Mouse (Mus musculus) C2C12 (cell line): ENCODE data around the gene Tmem231.

Experiments used
- CEBPB ChIP-seq: IDR thresholded peaks from one replicate; pipeline ENCODE4 v1.6.1; 2011; ENCODE audit warnings: low read depth, mild to moderate bottlenecking, control low read depth, moderate library complexity
- CTCF ChIP-seq: IDR thresholded peaks from one replicate; pipeline ENCODE4 v1.5.1; 2011; ENCODE audit not compliant: control insufficient read depth, insufficient read depth, insufficient read length
- FOSL1 ChIP-seq: IDR thresholded peaks from one replicate; pipeline ENCODE4 v1.8.0; 2011; ENCODE audit warnings: mild to moderate bottlenecking, low read length; ENCODE audit not compliant: poor library complexity, insufficient read depth, severe bottlenecking
- MAX ChIP-seq: IDR thresholded peaks from one replicate; pipeline ENCODE4 v1.6.1; 2011; ENCODE audit warnings: mild to moderate bottlenecking, control low read depth

DNA sequence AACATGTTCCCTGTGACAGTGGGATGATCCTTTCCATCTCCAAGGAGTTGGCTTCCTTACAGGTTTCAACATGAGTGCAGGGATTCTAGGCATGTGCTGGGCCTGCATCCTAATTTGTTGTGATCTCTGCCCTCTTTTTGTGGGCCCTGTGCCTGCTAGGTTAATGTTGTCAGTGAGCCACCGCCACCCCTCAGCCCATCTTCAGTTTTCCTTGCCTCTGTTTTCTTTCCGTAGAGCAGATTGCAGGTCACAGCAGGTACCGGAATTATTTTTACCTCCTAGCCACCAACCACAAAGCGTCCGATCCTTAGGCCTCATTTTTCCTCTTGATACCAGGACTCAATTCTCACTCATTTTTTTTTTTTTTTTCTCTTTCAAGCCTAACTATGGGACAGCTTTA, 18.3 kb upstream of the Tmem231 start:
- TF ChIP-seq CTCF (no peak), CEBPB (no peak), FOSL1 (no peak), MAX (no peak)
